Mouse (Mus musculus) cerebellum, adult 2 months (tissue): ENCODE results near the gene Rasgef1a.

Experiments
- CTCF ChIP-seq: fragments of 200-500 bp; IDR thresholded peaks from 2 replicates; pipeline ENCODE4 v1.5.1; 2011; ENCODE audit warnings: low read depth, mild to moderate bottlenecking, control low read depth, low read length, moderate library complexity, borderline replicate concordance; ENCODE audit not compliant: insufficient read depth
- POLR2A ChIP-seq: fragments of 200-500 bp; IDR thresholded peaks from 2 replicates; pipeline ENCODE4 v1.6.1; 2011; ENCODE audit warnings: low read length, control low read depth, borderline replicate concordance; ENCODE audit not compliant: insufficient read depth

DNA sequence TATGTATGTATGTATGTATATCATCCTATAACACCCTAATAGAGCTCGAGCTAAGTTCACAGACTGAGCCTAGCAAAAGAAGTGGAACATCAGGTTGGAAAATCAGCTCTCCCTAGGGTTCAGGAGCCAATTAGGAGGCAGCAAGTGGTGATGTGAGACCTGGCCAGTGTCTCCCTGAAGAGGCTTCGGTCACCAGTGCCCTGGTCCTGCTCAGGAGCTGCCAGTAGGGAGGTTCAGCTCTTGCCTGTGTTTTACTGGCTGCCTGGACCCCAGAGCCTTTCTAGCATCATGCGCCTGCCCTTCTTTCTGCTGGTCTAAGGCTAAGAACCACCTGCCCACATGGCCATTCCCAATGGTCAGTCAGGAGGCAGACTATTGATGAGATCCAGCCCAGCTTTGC lies 35.3 kb downstream of the Rasgef1a start:
- TF ChIP-seq POLR2A = no peak
- TF ChIP-seq CTCF = no peak
